Mouse (Mus musculus): ENCODE measurements around the gene Arhgef38.

The Arhgef38 gene

GRCm38 (mm10) chr3:133234821-133235295, at the start of gene Arhgef38:
Gene Arhgef38, minus strand, starts transcription at chr3:133234949.
- DNase-seq (ENCODE audit: low spot score in 2 of 2), result no peak

- DNase-seq (ENCODE audit: low spot score in 2 of 2), result peak; percentile 68 to 84
Measured at GRCm38 (mm10) chr3:133271887-133272286, 37.1 kb upstream of the Arhgef38 start.

DNA sequence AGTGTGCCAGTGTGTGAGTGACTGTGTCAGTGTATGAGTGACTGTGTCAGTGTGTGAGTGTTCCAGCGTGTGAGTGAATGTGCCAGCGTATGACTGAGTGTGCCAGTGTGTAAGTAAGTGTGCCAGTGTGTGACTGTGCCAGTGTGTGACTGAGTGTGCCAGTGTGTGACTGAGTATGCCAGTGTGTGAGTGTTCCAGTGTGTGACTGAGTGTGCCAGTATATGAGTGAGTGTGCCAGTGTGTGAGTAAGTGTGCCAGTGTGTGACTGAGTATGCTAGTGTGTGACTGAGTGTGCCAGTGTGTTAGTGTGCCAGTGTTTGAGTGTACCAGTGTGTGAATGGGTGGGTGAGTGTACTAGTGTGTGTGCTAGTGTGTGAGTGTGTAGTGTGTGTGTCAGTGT, 24.1 kb upstream of the Arhgef38 start:
- DNase-seq (ENCODE audit: low spot score in 2 of 2), result no peak

DNA sequence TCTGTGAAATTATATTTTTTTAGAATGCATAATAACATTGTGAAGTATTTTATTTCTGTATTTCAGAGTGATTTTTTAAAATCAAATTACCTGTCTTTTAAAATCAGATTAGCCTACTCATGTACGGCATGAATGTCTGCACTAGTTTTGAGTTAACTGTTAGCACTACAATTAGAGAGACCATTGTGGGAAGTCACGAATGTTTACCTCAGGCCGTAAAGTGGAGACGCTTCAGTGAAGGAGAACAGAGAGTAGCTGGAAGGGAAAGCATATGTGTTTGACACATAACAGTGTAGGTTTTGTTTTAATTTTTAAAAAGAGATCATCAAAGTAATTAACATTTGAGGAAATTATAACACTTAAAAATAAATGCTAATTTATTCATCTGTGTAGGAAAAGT, 21.1 kb upstream of the Arhgef38 start:
- no peak for DNase-seq (ENCODE audit: low spot score in 2 of 2)

GRCm38 (mm10) chr3:133244027-133244426, 9.3 kb upstream of the Arhgef38 start:
- DNase-seq (ENCODE audit: low spot score in 2 of 2), result no peak

GRCm38 (mm10) chr3:133241916-133242315, 7.2 kb upstream of the Arhgef38 start:
- no peak for DNase-seq (ENCODE audit: low spot score in 2 of 2)

DNA sequence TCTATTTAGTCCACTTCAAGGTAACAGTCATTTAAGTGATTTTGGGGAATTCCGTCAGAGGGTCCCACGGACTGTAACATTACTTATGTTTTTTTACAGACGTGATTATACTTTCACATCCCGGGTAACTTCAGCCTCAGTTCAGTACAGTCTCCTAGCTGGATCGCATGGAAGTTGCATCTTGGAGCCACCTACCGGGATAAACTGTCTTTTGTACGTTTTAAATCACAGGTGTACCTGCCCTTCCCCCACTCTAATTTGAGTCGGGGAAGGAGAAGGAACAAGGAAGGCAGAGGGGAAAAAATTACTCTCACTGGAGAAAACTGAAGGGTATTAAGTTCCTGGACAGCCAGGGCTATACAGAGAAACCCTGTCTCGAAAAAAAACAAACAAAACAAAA, 756 bp downstream of the Arhgef38 start:
- DNase-seq (ENCODE audit: low spot score in 2 of 2), result no peak

GRCm38 (mm10) chr3:133230427-133230826, 4.3 kb downstream of the Arhgef38 start:
- DNase-seq (ENCODE audit: low spot score in 2 of 2), result no peak

DNA sequence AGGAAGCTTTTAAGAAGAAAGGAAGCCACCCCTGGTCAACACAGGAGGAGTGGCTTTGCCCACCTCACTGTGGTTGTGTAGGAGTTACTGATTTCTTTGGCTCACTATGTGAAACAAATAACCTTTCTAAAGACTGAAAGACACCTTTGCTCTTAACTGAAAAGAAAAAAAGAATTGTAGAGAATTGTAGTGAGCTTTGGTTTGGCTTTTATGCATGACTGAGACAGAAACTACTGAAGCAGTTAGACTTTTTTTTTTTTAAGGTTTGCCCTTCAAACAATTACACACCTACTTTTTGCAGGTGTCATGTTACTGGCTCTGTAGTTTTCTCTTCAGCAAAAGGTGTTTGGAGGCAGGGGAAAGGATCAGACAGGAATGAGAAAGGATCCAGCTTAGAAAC, 5.2 kb downstream of the Arhgef38 start:
- no peak for DNase-seq (ENCODE audit: low spot score in 2 of 2)

GRCm38 (mm10) chr3:133227258-133228012, 7.3 kb downstream of the Arhgef38 start:
- DNase-seq (ENCODE audit: low spot score in 2 of 2), result no peak

GRCm38 (mm10) chr3:133218501-133218900, 16.2 kb downstream of the Arhgef38 start:
- DNase-seq (ENCODE audit: low spot score in 2 of 2), result no peak

GRCm38 (mm10) chr3:133215198-133215819, 19.4 kb downstream of the Arhgef38 start:
- DNase-seq (ENCODE audit: low spot score in 2 of 2), result no peak

GRCm38 (mm10) chr3:133213434-133214114, 21.2 kb downstream of the Arhgef38 start:
- no peak for DNase-seq (ENCODE audit: low spot score in 2 of 2)

DNA sequence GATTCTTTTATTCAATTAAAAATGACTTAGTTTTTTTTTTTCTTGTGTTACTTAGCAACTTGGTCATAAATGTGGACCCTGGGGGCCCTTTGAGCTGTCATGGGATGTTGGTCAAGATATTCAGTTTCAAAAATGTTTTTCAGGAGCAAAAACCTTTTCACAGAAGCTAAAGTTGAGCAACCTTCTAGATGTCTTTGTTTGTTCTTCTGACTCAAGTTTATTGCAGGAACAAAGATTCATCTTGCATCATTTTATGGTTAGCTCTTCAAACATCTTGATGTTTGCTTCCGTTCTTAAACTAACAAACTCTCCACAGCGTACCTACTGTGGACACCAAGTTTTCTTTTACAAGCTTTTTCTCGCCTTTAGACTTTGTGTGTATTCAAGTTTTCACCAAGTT, 23.4 kb downstream of the Arhgef38 start:
- no peak for DNase-seq (ENCODE audit: low spot score in 2 of 2)

DNA sequence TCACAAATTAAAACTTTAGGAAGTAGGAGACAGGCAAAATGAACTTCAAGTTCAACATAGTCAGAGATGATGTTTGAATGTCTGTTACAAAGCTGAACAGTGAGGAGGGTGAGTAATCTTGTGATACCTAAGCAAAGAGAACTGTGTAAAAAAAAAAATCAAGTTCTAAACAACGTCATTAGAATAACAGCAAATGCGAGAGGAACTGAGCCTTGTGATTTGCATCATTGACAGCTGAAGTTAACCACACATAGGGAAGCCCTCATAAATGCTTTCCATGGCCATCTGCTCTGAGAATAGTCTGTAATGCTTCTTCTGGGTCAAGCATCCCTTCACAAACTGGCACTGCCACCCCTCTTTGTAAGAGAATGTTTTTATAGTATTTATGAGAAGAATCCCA, 31.0 kb downstream of the Arhgef38 start:
- DNase-seq (ENCODE audit: low spot score in 2 of 2), result no peak

GRCm38 (mm10) chr3:133202171-133202570, 32.6 kb downstream of the Arhgef38 start:
- no peak for DNase-seq (ENCODE audit: low spot score in 2 of 2)

- no peak for DNase-seq (ENCODE audit: low spot score in 2 of 2)
Measured at GRCm38 (mm10) chr3:133188930-133189329, 45.8 kb downstream of the Arhgef38 start.

DNA sequence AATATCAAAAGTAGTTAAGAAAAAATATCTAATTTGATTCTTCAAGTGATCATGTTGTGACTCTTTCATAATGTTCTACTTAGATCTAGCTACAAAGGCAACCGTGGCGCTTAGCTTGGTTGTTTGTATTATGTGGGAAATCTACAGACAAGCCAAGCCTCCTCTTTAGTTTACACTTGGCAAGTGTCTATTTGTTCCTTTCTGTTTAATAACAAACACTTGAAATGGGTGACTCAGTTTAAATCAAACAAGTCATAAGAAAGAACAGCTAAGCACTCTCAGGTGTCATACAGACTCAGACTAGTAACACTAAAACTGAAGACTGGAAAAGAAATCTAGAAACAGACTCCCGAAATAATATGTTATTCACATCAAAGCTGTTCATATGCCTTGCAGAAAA, 47.2 kb downstream of the Arhgef38 start:
- no peak for DNase-seq (ENCODE audit: low spot score in 2 of 2)

- DNase-seq (ENCODE audit: low spot score in 2 of 2), result no peak
Measured at GRCm38 (mm10) chr3:133176033-133176750, 58.6 kb downstream of the Arhgef38 start.

- no peak for DNase-seq (ENCODE audit: low spot score in 2 of 2)
Measured at GRCm38 (mm10) chr3:133172291-133172690, 62.5 kb downstream of the Arhgef38 start.

DNA sequence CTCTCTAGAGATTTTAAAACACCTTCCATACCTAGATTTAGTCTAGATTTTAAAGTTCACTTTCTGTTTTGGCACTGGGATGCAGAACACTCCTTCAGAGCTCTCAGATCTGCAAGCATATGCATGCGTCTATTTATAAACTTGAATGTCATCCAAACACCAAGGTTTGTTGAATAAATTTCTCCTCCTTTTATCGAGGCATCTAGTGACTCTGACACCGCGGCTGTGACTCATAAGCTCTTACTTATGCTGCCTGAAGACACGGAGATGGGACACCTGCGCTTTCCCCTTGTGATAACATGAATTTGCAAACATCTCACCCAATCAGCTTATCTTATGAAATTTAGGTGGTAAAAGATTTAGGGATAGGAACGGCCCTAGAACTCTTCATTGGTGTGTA, 65.0 kb downstream of the Arhgef38 start:
- no peak for DNase-seq (ENCODE audit: low spot score in 2 of 2)

DNA sequence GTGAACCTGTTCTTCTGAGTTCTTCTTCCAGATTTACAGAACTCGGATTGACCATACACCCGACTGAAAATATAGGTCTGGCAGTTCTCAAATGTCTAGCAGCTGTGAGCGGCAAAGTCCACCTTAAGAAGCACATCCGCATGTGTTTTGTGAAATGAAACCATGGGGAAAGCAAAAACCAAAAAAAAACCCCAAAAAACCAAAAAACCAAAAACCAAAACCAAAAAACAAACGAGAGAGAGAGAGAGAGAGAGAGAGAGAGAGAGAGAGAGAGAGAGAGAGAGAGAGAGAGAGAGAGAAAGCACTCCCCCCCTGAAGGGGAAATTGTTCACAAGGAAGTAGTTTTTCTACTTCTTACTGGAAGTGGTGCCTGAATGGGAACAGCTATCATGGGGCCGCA, 67.2 kb downstream of the Arhgef38 start:
- no peak for DNase-seq (ENCODE audit: low spot score in 2 of 2)
